Mouse (Mus musculus) heart, embryonic 16.5 days (tissue): Measurements from ENCODE around the gene Tcte1. TPM values are rescaled to one million over a fixed set of nuclear protein-coding genes. Genes with fewer than 3 reads are reported as not detected.

Experiments used
- ATAC-seq: fragments of 200-750 bp; cut with Nextera tagmentation; replicated peaks from 2 replicates; pipeline ENCODE4 v1.8.0; 2017; ENCODE audit warnings: moderate number of reproducible peaks; ENCODE audit not compliant: insufficient read depth, low FRiP score; ENCODE audit errors: extremely low read depth
- H3K27ac ChIP-seq: fragments of 300-500 bp; sonication (generic); 2 replicates; pipeline ENCODE4 v1.5.1; 2014; ENCODE audit warnings: mild to moderate bottlenecking, low read length, control low read depth, moderate library complexity
- H3K27me3 ChIP-seq: fragments of 300-500 bp; sonication (generic); 2 replicates; pipeline ENCODE4 v1.6.1; 2014; ENCODE audit warnings: low read length, mixed read lengths; ENCODE audit not compliant: control insufficient read depth, insufficient read depth
- H3K36me3 ChIP-seq: fragments of 300-500 bp; sonication (generic); 2 replicates; pipeline ENCODE4 v1.6.1; 2014; ENCODE audit not compliant: control insufficient read depth, insufficient read depth
- H3K4me1 ChIP-seq: fragments of 300-500 bp; sonication (generic); 2 replicates; pipeline ENCODE4 v1.6.1; 2014; ENCODE audit warnings: low read length, mixed read lengths; ENCODE audit not compliant: control insufficient read depth, insufficient read depth
- H3K4me2 ChIP-seq: fragments of 300-500 bp; sonication (generic); 2 replicates; pipeline ENCODE4 v1.6.1; 2014; ENCODE audit warnings: low read depth, mild to moderate bottlenecking, control low read depth, low read length
- H3K4me3 ChIP-seq: fragments of 300-500 bp; sonication (generic); 2 replicates; pipeline ENCODE4 v1.5.1; 2014; ENCODE audit warnings: mild to moderate bottlenecking, control low read depth, low read length
- H3K9ac ChIP-seq: fragments of 300-500 bp; sonication (generic); 2 replicates; pipeline ENCODE4 v1.6.1; 2014; ENCODE audit warnings: low read length, control low read depth
- H3K9me3 ChIP-seq: fragments of 300-500 bp; sonication (generic); replicated peaks from 2 replicates; pipeline ENCODE4 v1.6.1; 2016; ENCODE audit warnings: low read length; ENCODE audit not compliant: control insufficient read depth
- WGBS: fragments of 180-500 bp; shearing (Covaris S2); extraction: QIAGEN DNeasy Blood & Tissue Kit; methylation state at CpG from one replicate; pipeline ENCODE4 v1.1.7; 2014; 5-methylcytosine and 5-hydroxymethylcytosine counted together
- polyA plus RNA-seq: library from polyadenylated mRNA; unstranded; fragments of >200 nt; fragmentation: Nextera tagmentation; extraction: Ambion mirVana; gene quantifications from 2 replicates; pipeline ENCODE4 v1.2.1, GENCODE M21; 2015

The Tcte1 gene
- polyA plus RNA-seq, 1 experiment from 2014 or later: 0.63 TPM

DNA sequence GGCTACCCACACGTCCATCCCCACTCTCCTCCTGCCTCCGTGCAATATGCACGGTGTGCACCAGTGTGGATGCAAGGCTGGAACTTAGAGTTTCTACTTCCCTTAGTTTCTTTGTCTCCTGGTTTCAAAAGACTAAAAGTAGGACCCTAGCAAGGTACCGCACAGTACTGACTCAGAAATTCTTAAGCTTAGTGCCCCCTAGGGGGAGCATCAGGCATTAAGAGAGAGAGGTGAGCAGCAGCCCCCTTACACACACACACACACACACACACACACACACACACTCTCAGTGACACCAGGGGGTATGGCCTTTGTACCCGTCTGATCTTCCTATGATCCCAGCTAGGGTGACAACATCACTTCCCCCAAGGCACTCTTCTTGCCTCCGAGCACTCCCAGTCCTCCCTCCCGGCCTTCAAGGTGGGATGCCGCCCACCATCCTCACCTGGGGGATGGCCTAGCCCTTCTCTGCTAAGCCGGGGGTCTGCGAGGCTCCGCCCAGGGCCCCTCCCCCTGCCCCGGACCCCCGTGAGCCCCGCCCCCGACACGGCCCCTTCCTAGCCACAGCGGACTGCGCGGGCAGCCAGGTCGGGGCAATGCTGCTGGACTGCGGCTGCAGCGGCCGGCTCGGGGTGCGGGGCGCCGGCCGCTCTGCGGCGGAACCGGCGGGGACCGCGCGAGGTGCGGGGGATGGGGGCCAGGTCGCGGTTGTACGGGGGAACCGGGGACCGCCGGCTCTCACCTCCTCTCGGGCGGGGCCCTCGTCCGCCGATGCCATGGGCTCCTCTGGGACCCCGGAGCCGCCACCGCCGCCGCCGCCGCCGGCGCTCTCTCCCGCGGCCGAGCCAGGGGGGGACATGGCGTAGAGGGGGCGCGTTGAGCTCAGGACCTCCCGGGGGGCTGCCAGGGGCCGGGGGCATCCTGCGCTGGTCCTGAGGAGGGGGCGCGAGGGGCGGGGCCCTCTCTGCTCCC is 25.6 kb downstream of the Tcte1 start:
- Histone ChIP-seq H3K4me2 (peak overlapping the region; percentile 99), H3K27me3 (peaks cover 62% of the 10 kb centered on the region), H3K9ac (peak overlapping the region; percentile 73), H3K27ac (no peak overlapping the region), H3K36me3 (no peaks in the 10 kb centered on the region), H3K9me3 (no peaks in the 10 kb centered on the region), H3K4me1 (peaks cover 23% of the 10 kb centered on the region), H3K4me3 (peak overlapping the region; percentile 73)
- peak; percentile 15 for ATAC-seq
- 3% methylated on average over 58 of the region's 68 CpGs for WGBS

DNA sequence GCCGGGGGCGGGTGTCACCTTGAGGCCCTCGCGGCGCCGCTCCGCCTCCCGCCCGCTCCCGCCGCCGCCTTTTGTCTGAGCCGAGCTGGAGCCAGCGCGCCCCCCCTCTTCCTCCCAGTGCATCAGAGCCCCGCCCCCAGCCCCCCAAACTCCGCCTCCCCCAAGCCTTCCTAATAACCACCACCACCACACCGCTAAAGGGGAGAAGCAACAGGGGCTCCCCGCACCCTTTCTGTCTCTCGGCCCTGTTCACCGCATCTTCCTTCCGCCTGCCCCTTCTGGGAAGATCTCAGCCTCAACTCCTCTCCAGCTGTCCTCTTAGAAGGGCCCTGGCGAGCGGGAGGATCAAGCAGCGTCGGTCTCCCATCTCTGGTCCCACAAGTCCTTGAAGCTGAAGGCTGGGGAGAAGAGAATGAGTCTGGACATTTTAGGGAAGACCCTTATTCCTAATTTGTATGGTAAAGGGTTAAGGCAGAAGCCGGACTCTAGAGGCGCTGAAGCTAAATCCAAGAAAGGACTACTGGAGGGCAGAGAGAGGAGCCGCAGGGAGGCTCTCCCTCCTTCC is 26.5 kb downstream of the Tcte1 start, which contains the start of gene Tmem151b:
Gene Tmem151b, minus strand, starts transcription at position 61 of the 565 bp plus-strand sequence.
- ATAC-seq: 0 out of 2 replicates have a peak, but pooled peaks have one; percentile 5
- H3K27ac ChIP-seq: no peak within 1 kb of the TSS

DNA sequence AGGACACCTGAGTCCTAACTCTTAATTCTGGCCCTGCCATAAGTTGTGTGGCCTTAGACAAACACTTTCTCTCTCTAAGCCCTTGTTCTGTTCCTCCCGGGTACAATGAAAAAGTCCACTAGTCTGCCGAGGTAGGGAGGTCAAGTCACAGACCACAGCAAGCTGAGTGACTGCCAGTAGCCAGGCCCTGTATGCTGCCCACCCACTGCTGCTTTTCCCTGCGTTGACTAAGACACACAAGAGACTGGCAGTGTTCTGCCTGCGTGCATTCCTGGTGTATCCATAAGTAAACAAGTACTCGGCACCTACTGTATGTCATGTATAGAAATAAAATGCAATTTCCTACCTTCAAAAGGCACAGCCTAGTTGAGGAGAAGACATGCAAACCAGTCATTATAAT is 27.0 kb downstream of the Tcte1 start:
- Histone ChIP-seq H3K9ac (0 out of 2 replicates have a peak overlapping the region, but pooled peaks have one; percentile 21), H3K36me3 (no peaks in the 10 kb centered on the region), H3K9me3 (no peaks in the 10 kb centered on the region), H3K4me3 (no peak overlapping the region; the same call in 1 of the 2 replicates), H3K27ac (no peak overlapping the region), H3K4me1 (peaks cover 17% of the 10 kb centered on the region), H3K4me2 (peak overlapping the region; percentile 99), H3K27me3 (peaks cover 48% of the 10 kb centered on the region)
- ATAC-seq: no peak
- WGBS: 34% methylated on average over 5 of the region's 5 CpGs

More for the DNA sequence above, 26.5 kb downstream of the Tcte1 start, which contains the start of gene Tmem151b:
- Histone ChIP-seq H3K36me3 (no peaks in the 10 kb centered on the region), H3K27me3 (peaks cover 53% of the 10 kb centered on the region), H3K4me1 (peaks cover 21% of the 10 kb centered on the region), H3K4me3 (peak within 1 kb of the TSS; percentile 73), H3K4me2 (peak within 1 kb of the TSS; percentile 99), H3K9ac (peak within 1 kb of the TSS; percentile 73), H3K9me3 (no peaks in the 10 kb centered on the region)
- 2% methylated on average over 13 of the region's 29 CpGs for WGBS

DNA sequence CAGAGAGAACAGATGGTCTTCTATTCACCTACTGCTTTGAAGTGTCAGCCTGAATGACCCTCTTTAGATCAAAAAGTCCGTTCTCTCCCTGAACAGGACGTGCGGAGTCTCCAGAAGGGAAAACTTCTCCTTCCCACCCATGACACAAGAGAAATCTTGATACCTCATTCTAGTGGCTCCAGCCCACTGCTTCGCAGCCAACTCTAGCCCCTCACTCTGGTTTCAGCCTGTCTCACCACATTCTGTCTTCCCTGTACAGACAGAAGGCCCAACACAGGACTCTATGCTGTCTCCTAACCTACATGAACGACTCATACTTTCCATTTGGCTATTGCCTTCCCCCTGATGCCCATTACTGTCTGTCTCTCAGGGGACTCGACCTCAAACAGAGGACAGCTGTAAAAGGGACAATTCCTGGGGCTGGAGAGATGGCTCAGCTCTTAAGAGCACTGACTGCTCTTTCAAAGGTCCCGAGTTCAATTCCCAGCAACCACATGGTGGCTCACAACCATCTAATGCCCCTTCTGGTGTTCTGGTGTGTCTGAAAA is 28.1 kb downstream of the Tcte1 start:
- 60% methylated on average over 7 of the region's 7 CpGs for WGBS
- Histone ChIP-seq H3K9me3 (no peaks in the 10 kb centered on the region), H3K4me3 (no peak overlapping the region), H3K36me3 (no peaks in the 10 kb centered on the region), H3K9ac (no peak overlapping the region), H3K27ac (no peak overlapping the region), H3K4me2 (no peak overlapping the region), H3K27me3 (peaks cover 37% of the 10 kb centered on the region), H3K4me1 (peaks cover 18% of the 10 kb centered on the region)
- no peak for ATAC-seq

DNA sequence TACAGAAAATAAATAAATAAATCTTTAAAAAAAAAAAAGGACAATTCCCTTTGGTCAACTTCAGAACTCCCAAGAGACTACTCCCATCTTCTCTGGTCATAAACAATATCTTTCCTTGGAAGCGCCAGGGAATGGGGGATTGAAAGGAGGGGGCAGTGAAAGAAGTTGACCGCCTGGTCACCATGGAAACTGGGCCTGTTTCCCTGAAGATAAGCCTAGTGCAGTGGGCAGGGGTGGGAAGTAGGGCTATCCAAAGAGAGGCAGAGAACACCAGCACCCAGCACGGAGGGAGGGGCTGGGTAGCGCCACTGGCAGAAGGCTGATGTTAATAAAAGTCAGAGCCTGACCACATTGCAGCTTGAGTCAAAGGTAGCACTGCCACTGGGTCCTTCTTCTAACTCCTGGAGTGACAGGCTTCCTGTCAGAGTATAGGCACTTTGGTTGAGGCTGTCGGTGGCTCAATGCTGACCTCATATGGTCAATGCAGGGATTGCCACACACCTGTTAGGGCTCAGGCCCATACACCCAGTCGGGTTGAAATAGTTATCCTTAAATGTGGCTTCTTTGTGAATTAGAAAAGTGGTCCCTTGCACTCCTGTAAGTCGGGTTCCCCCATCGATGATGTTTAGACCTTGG is 28.7 kb downstream of the Tcte1 start:
- Histone ChIP-seq H3K4me2 (no peak overlapping the region), H3K27ac (no peak overlapping the region), H3K27me3 (peaks cover 36% of the 10 kb centered on the region), H3K36me3 (no peaks in the 10 kb centered on the region), H3K4me1 (peaks cover 21% of the 10 kb centered on the region), H3K9me3 (no peaks in the 10 kb centered on the region), H3K4me3 (no peak overlapping the region), H3K9ac (no peak overlapping the region)
- WGBS: 4% methylated on average over 8 of the region's 8 CpGs
- ATAC-seq: no peak; the same call in 1 of the 2 replicates

DNA sequence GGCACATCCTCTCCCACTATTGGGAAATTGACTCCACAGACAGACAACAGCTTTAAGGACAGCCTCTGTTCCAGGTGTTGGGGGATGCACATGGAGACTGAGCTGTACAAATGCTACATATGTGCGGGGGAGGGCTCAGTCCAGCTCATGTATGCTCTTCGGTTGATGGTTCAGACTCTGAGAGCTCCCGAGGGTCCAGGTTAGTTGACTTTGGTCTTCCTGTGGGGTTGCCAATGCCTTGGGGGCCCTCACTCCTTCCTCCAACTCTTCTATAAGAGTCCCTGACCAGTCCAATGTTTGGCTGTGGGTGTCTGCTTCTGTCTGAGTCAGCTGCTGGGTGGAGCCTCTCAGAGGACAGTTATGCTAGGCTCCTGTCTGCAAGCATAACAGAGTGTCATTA is 29.8 kb downstream of the Tcte1 start:
- no peak overlapping the region for H3K27ac ChIP-seq
- H3K4me3 ChIP-seq: no peak overlapping the region
- peaks cover 26% of the 10 kb centered on the region for H3K27me3 ChIP-seq
- no peak for ATAC-seq
- H3K4me1 ChIP-seq: peaks cover 21% of the 10 kb centered on the region
- H3K36me3 ChIP-seq: no peaks in the 10 kb centered on the region
- no peak overlapping the region for H3K9ac ChIP-seq
- H3K4me2 ChIP-seq: no peak overlapping the region
- WGBS: 70% methylated on average over 3 of the region's 3 CpGs
- no peaks in the 10 kb centered on the region for H3K9me3 ChIP-seq

DNA sequence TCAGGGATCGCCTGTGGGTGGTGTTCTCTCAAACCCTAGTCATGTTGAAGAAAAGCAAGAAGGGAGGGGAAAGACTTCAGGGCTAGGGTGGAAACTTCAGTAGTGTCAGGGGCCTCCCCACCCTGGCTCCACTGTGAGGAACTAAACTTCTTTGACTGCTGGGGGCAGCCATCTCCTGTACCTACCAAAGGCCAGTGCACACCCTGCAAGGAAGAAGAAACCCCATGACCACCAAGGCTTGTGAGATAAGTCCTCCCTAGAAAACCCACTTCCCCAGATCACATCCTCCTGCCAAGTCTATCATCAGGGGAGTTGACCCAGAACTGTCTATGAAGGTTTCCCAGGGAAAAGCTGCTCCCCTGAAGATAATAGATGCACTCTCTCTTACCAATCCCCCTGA is 31.2 kb downstream of the Tcte1 start:
- 15% methylated on average over 1 of the region's 1 CpGs for WGBS
- Histone ChIP-seq H3K36me3 (no peaks in the 10 kb centered on the region), H3K4me2 (no peak overlapping the region), H3K4me3 (no peak overlapping the region), H3K4me1 (peaks cover 19% of the 10 kb centered on the region), H3K9ac (no peak overlapping the region), H3K9me3 (no peaks in the 10 kb centered on the region), H3K27me3 (peaks cover 15% of the 10 kb centered on the region), H3K27ac (no peak overlapping the region)
- ATAC-seq: no peak

DNA sequence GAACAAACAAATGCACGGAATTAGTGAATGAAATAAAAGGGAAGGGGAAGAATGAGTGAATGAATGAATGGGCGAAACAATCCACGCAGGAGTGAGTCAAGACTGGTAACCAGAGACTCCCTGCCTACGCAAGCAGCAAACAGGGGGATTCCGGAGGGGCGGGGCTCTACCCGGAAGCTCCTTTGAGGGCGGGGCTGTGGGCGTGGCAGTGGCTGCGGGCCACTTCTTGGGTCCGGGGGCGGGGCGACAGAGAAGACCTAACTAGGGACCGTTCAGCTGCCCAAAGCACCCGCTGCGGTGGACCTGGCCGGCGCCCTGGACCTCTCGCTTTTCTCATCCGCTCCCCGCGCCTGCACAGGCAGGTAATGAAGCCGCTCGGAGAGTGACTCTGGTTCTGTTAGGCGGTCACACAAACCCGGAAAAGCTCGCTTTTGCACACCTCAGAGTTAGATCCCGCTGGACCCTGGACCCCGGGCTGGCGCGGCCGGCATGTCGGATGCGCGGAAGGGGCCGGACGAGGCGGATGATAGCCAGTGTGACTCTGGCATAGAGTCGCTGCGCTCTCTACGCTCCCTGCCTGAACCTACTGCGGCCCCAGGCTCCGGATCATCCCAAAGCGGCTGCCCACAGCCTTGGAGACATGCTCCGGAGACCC is 32.3 kb downstream of the Tcte1 start, which contains the start of gene Nfkbie:
Gene Nfkbie, plus strand, starts transcription at position 252 of the 655 bp plus-strand sequence.
- H3K9ac ChIP-seq: peak within 1 kb of the TSS; percentile 59
- H3K4me1 ChIP-seq: peaks cover 9% of the 10 kb centered on the region
- H3K4me3 ChIP-seq: peak within 1 kb of the TSS; percentile 58
- H3K9me3 ChIP-seq: no peaks in the 10 kb centered on the region
- no peak within 1 kb of the TSS for H3K27ac ChIP-seq
- under 1% methylated on average over 45 of the region's 45 CpGs for WGBS
- H3K4me2 ChIP-seq: peak within 1 kb of the TSS; percentile 69
- H3K27me3 ChIP-seq: peaks cover 10% of the 10 kb centered on the region
- peak; percentile 74 for ATAC-seq
- no peaks in the 10 kb centered on the region for H3K36me3 ChIP-seq
